Mouse (Mus musculus) c-Kit-negative CD71-positive TER-119-positive erythroid progenitor cells, embryonic 14.5 days (primary cell): Measurements from ENCODE around the gene Slc39a11.

Experiments
- DNase-seq: peaks from one replicate; pipeline ENCODE4 v3.0.0-alpha.2; 2013; ENCODE audit warnings: low read depth, low spot score

Slc39a11 gene

GRCm38 (mm10) chr11:113417948-113418347 lies 231.9 kb downstream of the Slc39a11 start:
- no peak for DNase-seq

GRCm38 (mm10) chr11:113412545-113412944 lies 237.3 kb downstream of the Slc39a11 start:
- no peak for DNase-seq

GRCm38 (mm10) chr11:113411798-113412197 lies 238.1 kb downstream of the Slc39a11 start:
- no peak for DNase-seq

- no peak for DNase-seq
Observed at GRCm38 (mm10) chr11:113409121-113409520, 240.8 kb downstream of the Slc39a11 start.

GRCm38 (mm10) chr11:113407474-113407873 lies 242.4 kb downstream of the Slc39a11 start:
- DNase-seq: no peak

- no peak for DNase-seq
Observed at GRCm38 (mm10) chr11:113400868-113401267, 249.0 kb downstream of the Slc39a11 start.

- DNase-seq: no peak
Observed at GRCm38 (mm10) chr11:113399601-113400000, 250.3 kb downstream of the Slc39a11 start.

- no peak for DNase-seq
Observed at GRCm38 (mm10) chr11:113397394-113397793, 252.5 kb downstream of the Slc39a11 start.

- DNase-seq: no peak
Observed at GRCm38 (mm10) chr11:113393366-113394150, 256.3 kb downstream of the Slc39a11 start.

GRCm38 (mm10) chr11:113391664-113392063 lies 258.2 kb downstream of the Slc39a11 start:
- DNase-seq: no peak

- no peak for DNase-seq
Observed at GRCm38 (mm10) chr11:113389637-113390036, 260.2 kb downstream of the Slc39a11 start.

- DNase-seq: no peak
Observed at GRCm38 (mm10) chr11:113382674-113383571, 267.0 kb downstream of the Slc39a11 start.

GRCm38 (mm10) chr11:113381550-113381949 lies 268.3 kb downstream of the Slc39a11 start:
- no peak for DNase-seq

- no peak for DNase-seq
Observed at GRCm38 (mm10) chr11:113378867-113379266, 271.0 kb downstream of the Slc39a11 start.

GRCm38 (mm10) chr11:113376066-113376465 lies 273.8 kb downstream of the Slc39a11 start:
- DNase-seq: no peak

GRCm38 (mm10) chr11:113373926-113374325 lies 276.0 kb downstream of the Slc39a11 start:
- DNase-seq: no peak

- no peak for DNase-seq
Observed at GRCm38 (mm10) chr11:113373331-113373730, 276.5 kb downstream of the Slc39a11 start.

GRCm38 (mm10) chr11:113368046-113368445 lies 281.8 kb downstream of the Slc39a11 start:
- DNase-seq: no peak

GRCm38 (mm10) chr11:113366257-113367030 lies 283.4 kb downstream of the Slc39a11 start:
- DNase-seq: no peak

- no peak for DNase-seq
Observed at GRCm38 (mm10) chr11:113363739-113364138, 286.1 kb downstream of the Slc39a11 start.

GRCm38 (mm10) chr11:113362617-113363016 lies 287.3 kb downstream of the Slc39a11 start:
- DNase-seq: no peak
